Mouse (Mus musculus) liver, embryonic 16.5 days (tissue): ENCODE data around the gene Amn. TPM values are rescaled to one million over a fixed set of nuclear protein-coding genes. Genes with fewer than 3 reads are reported as not detected.

Experiments used
- ATAC-seq: fragments of 200-750 bp; cut with Nextera tagmentation; 2 replicates; pipeline ENCODE4 v1.8.0; 2017; ENCODE audit warnings: low read depth, mild to moderate bottlenecking, moderate number of reproducible peaks, moderate library complexity
- H3K27ac ChIP-seq: fragments of 300-500 bp; sonication (generic); 2 replicates; pipeline ENCODE4 v1.5.1; 2014; ENCODE audit warnings: mild to moderate bottlenecking, low read length
- H3K27me3 ChIP-seq: fragments of 300-500 bp; sonication (generic); 2 replicates; pipeline ENCODE4 v1.6.1; 2014; ENCODE audit warnings: low read depth, low read length, mixed read lengths; ENCODE audit not compliant: control insufficient read depth, insufficient read depth
- H3K36me3 ChIP-seq: fragments of 300-500 bp; sonication (generic); 2 replicates; pipeline ENCODE4 v1.6.1; 2014; ENCODE audit warnings: mild to moderate bottlenecking; ENCODE audit not compliant: control insufficient read depth, insufficient read depth
- H3K4me1 ChIP-seq: fragments of 300-500 bp; sonication (generic); 2 replicates; pipeline ENCODE4 v1.6.1; 2014; ENCODE audit warnings: low read depth, low read length, mixed read lengths; ENCODE audit not compliant: control insufficient read depth
- H3K4me2 ChIP-seq: fragments of 300-500 bp; sonication (generic); 2 replicates; pipeline ENCODE4 v1.6.1; 2014; ENCODE audit warnings: low read depth, low read length, mixed read lengths
- H3K4me3 ChIP-seq: fragments of 300-500 bp; sonication (generic); 2 replicates; pipeline ENCODE4 v1.5.1; 2014; ENCODE audit warnings: low read depth, mild to moderate bottlenecking, low read length
- H3K9ac ChIP-seq: fragments of 300-500 bp; sonication (generic); 2 replicates; pipeline ENCODE4 v1.6.1; 2014; ENCODE audit warnings: low read depth, low read length
- H3K9me3 ChIP-seq: fragments of 300-500 bp; sonication (generic); replicated peaks from 2 replicates; pipeline ENCODE4 v1.6.1; 2016; ENCODE audit warnings: low read length; ENCODE audit not compliant: control insufficient read depth
- WGBS: fragments of 180-500 bp; shearing (Covaris S2); extraction: QIAGEN DNeasy Blood & Tissue Kit; methylation state at CpG from one replicate; pipeline ENCODE4 v1.1.7; 2014; ENCODE audit not compliant: insufficient replicate concordance; 5-methylcytosine and 5-hydroxymethylcytosine counted together
- polyA plus RNA-seq: library from polyadenylated mRNA; unstranded; fragments of >200 nt; fragmentation: Nextera tagmentation; extraction: Ambion mirVana; gene quantifications from 2 replicates; pipeline ENCODE4 v1.2.1, GENCODE M21; 2015

Gene Amn
- polyA plus RNA-seq, 1 experiment from 2014 or later: 2.2 TPM

DNA sequence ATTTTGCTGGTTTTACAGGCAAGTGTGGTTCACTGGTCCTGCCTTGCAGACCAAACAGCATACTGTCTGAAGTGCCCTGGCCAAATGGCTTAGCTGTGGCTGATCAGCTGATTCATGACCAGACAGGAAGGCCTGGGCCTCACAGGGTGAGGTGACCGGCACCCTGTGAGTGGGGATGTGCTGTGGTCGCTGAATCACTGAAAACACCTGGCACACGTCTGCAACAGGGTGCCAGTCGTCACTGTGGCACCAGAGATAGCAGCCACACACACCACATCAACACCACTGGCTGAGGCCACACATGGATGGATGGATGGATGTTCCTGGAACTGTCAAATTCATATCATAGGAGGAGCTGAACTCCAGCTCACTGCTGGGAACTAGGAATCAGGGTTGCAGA, 52.5 kb downstream of the Amn start:
- 32% methylated on average over 4 of the region's 4 CpGs for WGBS
- Histone ChIP-seq H3K27ac (no peak overlapping the region), H3K27me3 (no peaks in the 10 kb centered on the region), H3K4me3 (no peak overlapping the region), H3K4me2 (no peak overlapping the region), H3K9me3 (no peaks in the 10 kb centered on the region), H3K4me1 (no peaks in the 10 kb centered on the region; the same call in 1 of the 2 replicates), H3K9ac (no peak overlapping the region), H3K36me3 (peaks cover 10% of the 10 kb centered on the region)
- no peak for ATAC-seq

DNA sequence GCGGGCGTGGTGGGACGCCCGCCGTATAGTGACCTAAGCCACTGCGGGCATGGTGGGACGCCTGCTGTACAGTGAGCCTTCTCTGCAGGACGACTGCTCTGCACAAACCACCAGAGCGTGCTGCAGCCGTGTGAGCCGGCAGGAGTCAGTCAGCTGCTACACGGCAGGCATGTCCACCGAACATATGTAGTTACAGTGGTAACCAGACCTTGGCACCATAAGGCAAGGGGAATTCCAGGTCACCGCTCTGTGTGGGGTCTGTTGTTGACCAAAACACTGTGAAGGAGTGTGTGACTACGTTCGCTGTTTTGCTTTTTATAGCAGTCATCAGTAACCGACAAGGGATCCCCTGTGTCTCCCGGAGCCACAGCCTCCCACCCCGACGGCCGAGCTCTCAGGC, 53.6 kb downstream of the Amn start:
- H3K4me2 ChIP-seq: no peak overlapping the region
- no peak overlapping the region for H3K4me3 ChIP-seq
- no peak overlapping the region for H3K27ac ChIP-seq
- H3K36me3 ChIP-seq: peaks cover 4% of the 10 kb centered on the region
- 85% methylated on average over 21 of the region's 21 CpGs for WGBS
- no peaks in the 10 kb centered on the region; the same call in 1 of the 2 replicates for H3K4me1 ChIP-seq
- H3K9me3 ChIP-seq: no peaks in the 10 kb centered on the region
- H3K9ac ChIP-seq: no peak overlapping the region
- ATAC-seq: no peak
- no peaks in the 10 kb centered on the region for H3K27me3 ChIP-seq

DNA sequence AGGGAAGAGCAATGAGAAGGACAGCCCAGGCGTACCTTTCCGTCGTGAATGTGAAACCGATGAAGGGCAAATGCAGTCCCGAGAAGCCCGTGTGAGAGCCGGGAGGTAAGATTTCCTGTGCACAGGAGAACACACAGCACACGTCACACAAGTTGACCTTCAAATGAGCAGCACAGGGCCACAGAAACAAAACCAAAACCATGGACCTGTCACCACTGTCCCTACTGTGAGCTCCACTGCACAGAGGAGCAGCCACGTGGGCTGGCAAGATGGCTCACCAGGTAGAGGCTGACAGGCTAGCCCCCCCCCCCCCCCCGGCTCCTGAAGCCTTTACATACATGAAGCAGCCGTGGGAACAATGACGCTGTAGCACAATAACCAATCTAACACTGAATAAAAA, 54.1 kb downstream of the Amn start:
- Histone ChIP-seq H3K9me3 (no peaks in the 10 kb centered on the region), H3K4me1 (no peaks in the 10 kb centered on the region; the same call in 1 of the 2 replicates), H3K9ac (no peak overlapping the region), H3K4me3 (no peak overlapping the region), H3K36me3 (peaks cover 4% of the 10 kb centered on the region), H3K27ac (no peak overlapping the region), H3K4me2 (no peak overlapping the region), H3K27me3 (no peaks in the 10 kb centered on the region)
- 74% methylated on average over 12 of the region's 12 CpGs for WGBS
- no peak for ATAC-seq

DNA sequence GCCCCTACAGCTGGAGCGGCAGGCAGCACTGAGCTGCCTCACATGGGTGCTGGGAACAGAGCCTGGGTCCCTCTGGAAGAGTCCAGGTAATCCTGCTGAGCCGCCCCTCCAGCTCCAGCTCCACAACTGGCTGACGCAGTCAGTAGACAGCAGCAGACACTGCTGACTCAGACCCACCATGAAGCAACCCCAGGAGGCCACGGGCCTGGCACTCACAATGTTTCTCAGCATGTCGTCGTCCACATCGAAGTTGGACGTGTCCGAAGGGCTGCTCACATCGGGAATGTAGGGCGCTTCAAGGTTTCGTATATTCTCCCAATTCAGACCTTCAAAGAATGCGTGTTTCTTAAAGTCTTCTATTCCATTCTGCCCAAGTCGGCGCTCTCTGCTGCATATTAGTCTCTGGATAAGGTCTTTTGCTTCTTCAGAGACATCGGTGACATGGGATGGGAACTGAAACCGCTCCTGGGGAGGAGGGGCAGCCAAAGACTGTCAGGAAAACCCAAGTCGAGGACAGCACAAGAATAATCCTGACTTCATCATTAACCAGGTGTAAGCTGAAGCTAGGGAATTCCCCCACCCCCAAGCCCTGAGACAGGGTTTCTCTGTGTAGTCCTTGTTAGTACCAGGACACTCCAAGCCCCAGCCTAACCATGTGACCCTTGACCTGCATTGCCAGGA, 55.0 kb downstream of the Amn start:
- no peak overlapping the region for H3K9ac ChIP-seq
- no peak overlapping the region for H3K4me3 ChIP-seq
- no peak overlapping the region for H3K27ac ChIP-seq
- no peaks in the 10 kb centered on the region for H3K27me3 ChIP-seq
- ATAC-seq: no peak
- H3K4me2 ChIP-seq: no peak overlapping the region
- H3K9me3 ChIP-seq: no peaks in the 10 kb centered on the region
- H3K4me1 ChIP-seq: no peaks in the 10 kb centered on the region; the same call in 1 of the 2 replicates
- H3K36me3 ChIP-seq: peaks cover 2% of the 10 kb centered on the region; the same call in 1 of the 2 replicates
- WGBS: 78% methylated on average over 18 of the region's 18 CpGs

Other genes starting within 250 kb of the Amn start
- gene Rcor1, start 231.7 kb upstream of the Amn start, polyA plus RNA-seq: 4.1 and 4.4 TPM in 2 replicates
- 1.6 and 2.3 TPM in 2 replicates for gene Traf3, start 104.7 kb upstream of the Amn start, polyA plus RNA-seq
- not detected in 2 replicates for gene 4930595D18Rik, start 86.6 kb upstream of the Amn start, polyA plus RNA-seq
- 8.1 and 10.1 TPM in 2 replicates for gene Cdc42bpb, start 106.6 kb downstream of the Amn start, polyA plus RNA-seq
- gene Lbhd2, start 135.7 kb downstream of the Amn start, polyA plus RNA-seq: not detected in 2 replicates
- 23.4 and 28.5 TPM in 2 replicates for gene Exoc3l4, start 145.9 kb downstream of the Amn start, polyA plus RNA-seq
- 71.9 and 77.2 TPM in 2 replicates for gene Tnfaip2, start 171.4 kb downstream of the Amn start, polyA plus RNA-seq
- 0.46 and 0.52 TPM in 2 replicates for gene Gm266, start 214.7 kb downstream of the Amn start, polyA plus RNA-seq